Mouse (Mus musculus): ENCODE results near the gene Ankrd55.

The Ankrd55 gene

DNA sequence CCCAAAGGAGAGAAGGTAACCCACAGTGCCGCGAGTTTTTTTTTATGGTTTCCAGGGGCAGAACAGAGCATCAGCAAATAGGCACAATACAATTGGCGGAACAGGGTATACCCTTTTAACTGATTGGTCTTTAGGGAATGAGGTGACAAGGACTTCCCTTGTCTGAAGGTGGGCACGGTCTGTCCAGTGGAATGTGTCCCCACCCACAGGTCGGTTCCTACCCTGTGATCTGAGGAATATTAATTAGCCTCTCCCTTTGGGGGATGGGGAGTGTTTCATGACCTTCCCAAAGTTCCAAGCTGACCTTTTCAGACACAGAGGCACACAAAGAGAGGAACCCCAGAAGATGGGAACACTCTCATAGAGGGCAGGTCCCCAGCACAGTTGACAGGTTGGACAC is 124.6 kb downstream of the Ankrd55 start:
- CTCF ChIA-PET: interaction anchor here in 2 of 4 experiments (0.6 kb wide), 2 partner anchors 27 to 97 kb away, joined by 3 to 5 read pairs; no protein-coding TSS in a partner anchor
- POLR2A ChIA-PET: interaction anchor here in 3 of 4 experiments (0.7 to 10.3 kb wide), 33 partner anchors 10 to 923 kb away, joined by 3 to 193 read pairs (median 6); partner anchors contain the start of genes Il6st (in 3 of the 3), Gpbp1 (in 1 of the 3), Plpp1 (in 1 of the 3) and Slc38a9 (in 1 of the 3)

- ChIA-PET CTCF (interaction anchor here in 1 of 4 experiments (0.6 kb wide), 1 partner anchor 96 kb away, joined by 3 read pairs; no protein-coding TSS in a partner anchor), POLR2A (interaction anchor here in 3 of 4 experiments (0.8 to 10.3 kb wide), 27 partner anchors 10 to 387 kb away, joined by 3 to 193 read pairs (median 10); partner anchors contain the start of genes Il6st (in 3 of the 3), Plpp1 (in 1 of the 3) and Slc38a9 (in 1 of the 3))
Observed at GRCm38 (mm10) chr13:112413611-112414010, 125.4 kb downstream of the Ankrd55 start.

- CTCF ChIA-PET: interaction anchor here in 3 of 4 experiments (0.6 to 1.5 kb wide), 4 partner anchors 24 to 601 kb away, joined by 3 to 6 read pairs (median 3); no protein-coding TSS in a partner anchor
- POLR2A ChIA-PET: interaction anchor here (0.5 to 10.3 kb wide), 42 partner anchors 9 to 384 kb away, joined by 3 to 193 read pairs (median 4); partner anchors contain the start of genes Il6st (in 3 of the 4) and Plpp1 (in 1 of the 4)
Observed at GRCm38 (mm10) chr13:112415896-112416295, 127.6 kb downstream of the Ankrd55 start.

DNA sequence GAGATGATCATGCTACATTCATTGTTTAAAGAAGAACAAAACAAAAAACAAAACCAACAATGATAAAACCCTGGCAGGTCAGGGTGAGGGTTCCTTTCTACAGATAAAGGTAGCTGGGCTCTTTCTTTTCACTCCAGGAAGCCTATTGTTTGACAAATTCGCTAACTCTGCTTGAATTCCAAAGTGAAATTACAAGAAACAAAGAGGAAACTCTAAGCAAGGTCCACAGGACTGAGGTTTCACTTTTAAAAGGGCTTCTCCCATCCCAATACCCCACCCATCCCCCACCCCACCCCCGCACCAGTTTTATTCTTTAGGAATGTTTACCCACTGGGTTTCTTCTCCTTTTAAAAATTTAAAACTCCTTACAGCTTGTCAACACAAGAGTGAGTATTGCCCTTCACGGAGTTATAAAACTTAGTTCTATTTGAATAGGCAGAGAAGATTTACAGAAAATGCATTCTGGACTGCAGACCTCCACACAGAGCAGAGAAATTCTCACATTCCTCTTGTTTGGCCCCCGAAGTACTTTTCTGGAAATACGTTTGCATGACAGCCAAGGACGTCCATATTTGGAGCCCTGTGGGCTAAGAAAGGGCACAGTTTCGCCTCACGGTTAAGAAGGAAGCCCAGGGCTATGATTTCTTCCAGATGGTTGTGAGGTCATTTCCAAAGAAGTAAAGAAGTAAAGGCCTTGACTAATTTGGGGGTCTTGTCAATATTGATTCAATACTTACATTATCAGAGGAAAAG is 128.3 kb downstream of the Ankrd55 start:
- POLR2A ChIA-PET: interaction anchor here (0.6 to 10.3 kb wide), 45 partner anchors 8 to 620 kb away, joined by 3 to 193 read pairs (median 5); partner anchors contain the start of genes Il6st (in 3 of the 4), Ccno (in 1 of the 4) and Plpp1 (in 1 of the 4)
- CTCF ChIA-PET: interaction anchor here (0.6 to 1.5 kb wide), 6 partner anchors 14 to 1273 kb away, joined by 3 to 19 read pairs (median 4); no protein-coding TSS in a partner anchor

- CTCF ChIA-PET: no interaction called here
- POLR2A ChIA-PET: interaction anchor here in 3 of 4 experiments (1.1 to 10.3 kb wide), 14 partner anchors 8 to 130 kb away, joined by 3 to 193 read pairs (median 12); partner anchors contain the start of gene Il6st (in 3 of the 3)
Observed at GRCm38 (mm10) chr13:112417163-112417523, 128.9 kb downstream of the Ankrd55 start.

DNA sequence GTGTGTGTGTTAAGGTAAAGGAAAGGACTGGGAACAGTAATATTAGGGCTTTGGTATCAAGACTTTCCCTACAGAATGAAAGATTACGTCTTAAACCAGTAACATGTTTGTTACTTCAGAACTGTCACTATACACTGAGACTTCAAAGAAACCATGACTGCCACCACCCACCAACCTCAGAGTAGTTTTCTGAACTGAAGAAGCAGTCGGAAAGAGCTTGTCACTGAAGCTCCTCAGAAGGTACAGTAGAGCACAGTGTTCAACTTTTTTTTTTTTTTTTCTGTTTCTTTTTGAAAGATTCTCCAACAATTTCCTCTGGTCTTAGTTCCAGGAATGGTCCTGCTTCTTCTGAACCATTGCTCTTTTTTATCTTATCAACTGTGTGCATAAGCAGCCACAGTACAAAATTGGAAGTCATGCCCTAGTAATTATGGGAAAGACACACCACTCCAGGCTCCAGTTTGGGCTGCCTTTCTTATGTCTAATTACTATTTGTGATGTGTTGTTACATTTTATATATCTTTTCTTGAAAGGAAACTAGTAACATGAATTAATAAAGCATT is 129.7 kb downstream of the Ankrd55 start:
- ChIA-PET POLR2A (interaction anchor here in 3 of 4 experiments (1.0 to 10.3 kb wide), 5 partner anchors 10 to 45 kb away, joined by 3 to 193 read pairs (median 12); partner anchors contain the start of gene Il6st (in 1 of the 3)), CTCF (no interaction called here)

DNA sequence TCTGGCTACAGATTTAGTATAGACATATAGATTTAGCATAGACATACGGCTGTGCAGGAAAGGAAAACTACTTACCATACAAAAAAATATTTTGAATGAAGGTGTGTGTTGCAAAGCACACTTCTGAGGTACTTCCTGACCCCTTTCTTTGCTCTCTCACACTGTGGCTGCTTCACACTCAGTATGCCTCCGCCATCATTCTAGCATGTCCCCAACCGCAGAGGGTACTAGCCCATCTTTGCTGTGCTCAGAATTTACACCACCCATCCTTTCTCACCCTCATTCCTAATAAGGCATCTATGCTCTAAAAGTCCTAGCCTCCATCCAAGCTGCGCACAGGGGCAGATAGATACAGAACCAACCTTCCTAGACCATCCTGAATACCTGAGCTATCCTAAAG is 130.3 kb downstream of the Ankrd55 start:
- POLR2A ChIA-PET: interaction anchor here in 3 of 4 experiments (0.9 to 2.0 kb wide), 8 partner anchors 8 to 71 kb away, joined by 3 to 10 read pairs (median 4); no protein-coding TSS in a partner anchor
- CTCF ChIA-PET: no interaction called here

DNA sequence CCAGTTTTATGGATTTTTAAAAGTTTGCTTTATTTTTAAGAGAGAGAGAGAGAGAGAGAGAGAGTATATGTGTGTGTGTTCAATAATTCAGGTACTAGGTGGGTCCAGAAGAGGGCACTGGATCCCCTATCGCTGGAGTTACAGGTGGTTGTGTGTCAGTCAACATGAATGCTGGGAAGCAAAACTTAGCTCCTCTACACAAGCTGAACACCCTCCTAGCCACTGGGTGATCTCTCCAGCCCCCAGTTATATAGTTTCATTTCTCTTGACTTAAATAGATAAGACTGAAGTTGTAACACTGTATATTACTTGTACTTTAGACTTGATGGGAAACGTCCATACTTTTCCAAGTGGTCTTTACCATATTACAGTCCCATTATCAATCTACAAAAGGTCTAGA is 136.0 kb downstream of the Ankrd55 start:
- POLR2A ChIA-PET: interaction anchor here in 3 of 4 experiments (0.6 to 5.9 kb wide), 15 partner anchors 8 to 504 kb away, joined by 3 to 75 read pairs (median 4); partner anchors contain the start of gene Dhx29 (in 1 of the 3)

GRCm38 (mm10) chr13:112424635-112425034 is 136.4 kb downstream of the Ankrd55 start:
- CTCF ChIA-PET: interaction anchor here in 1 of 4 experiments (0.6 to 1.2 kb wide), 3 partner anchors 9 to 77 kb away, joined by 3 read pairs; no protein-coding TSS in a partner anchor
- POLR2A ChIA-PET: interaction anchor here in 3 of 4 experiments (0.6 to 5.9 kb wide), 20 partner anchors 9 to 503 kb away, joined by 3 to 75 read pairs (median 4); partner anchors contain the start of gene Dhx29 (in 1 of the 3)

More for the DNA sequence above, 136.0 kb downstream of the Ankrd55 start:
- CTCF ChIA-PET: interaction anchor here in 1 of 4 experiments (0.6 to 1.2 kb wide), 3 partner anchors 9 to 77 kb away, joined by 3 read pairs; no protein-coding TSS in a partner anchor

- ChIA-PET POLR2A (interaction anchor here in 3 of 4 experiments (0.8 to 5.9 kb wide), 17 partner anchors 9 to 503 kb away, joined by 3 to 75 read pairs (median 4); partner anchors contain the start of genes Dhx29 (in 1 of the 3) and Il6st (in 1 of the 3)), CTCF (interaction anchor here in 2 of 4 experiments (0.6 to 1.2 kb wide), 2 partner anchors 76 to 123 kb away, joined by 3 read pairs; no protein-coding TSS in a partner anchor)
Observed at GRCm38 (mm10) chr13:112425181-112425654, 137.0 kb downstream of the Ankrd55 start.

DNA sequence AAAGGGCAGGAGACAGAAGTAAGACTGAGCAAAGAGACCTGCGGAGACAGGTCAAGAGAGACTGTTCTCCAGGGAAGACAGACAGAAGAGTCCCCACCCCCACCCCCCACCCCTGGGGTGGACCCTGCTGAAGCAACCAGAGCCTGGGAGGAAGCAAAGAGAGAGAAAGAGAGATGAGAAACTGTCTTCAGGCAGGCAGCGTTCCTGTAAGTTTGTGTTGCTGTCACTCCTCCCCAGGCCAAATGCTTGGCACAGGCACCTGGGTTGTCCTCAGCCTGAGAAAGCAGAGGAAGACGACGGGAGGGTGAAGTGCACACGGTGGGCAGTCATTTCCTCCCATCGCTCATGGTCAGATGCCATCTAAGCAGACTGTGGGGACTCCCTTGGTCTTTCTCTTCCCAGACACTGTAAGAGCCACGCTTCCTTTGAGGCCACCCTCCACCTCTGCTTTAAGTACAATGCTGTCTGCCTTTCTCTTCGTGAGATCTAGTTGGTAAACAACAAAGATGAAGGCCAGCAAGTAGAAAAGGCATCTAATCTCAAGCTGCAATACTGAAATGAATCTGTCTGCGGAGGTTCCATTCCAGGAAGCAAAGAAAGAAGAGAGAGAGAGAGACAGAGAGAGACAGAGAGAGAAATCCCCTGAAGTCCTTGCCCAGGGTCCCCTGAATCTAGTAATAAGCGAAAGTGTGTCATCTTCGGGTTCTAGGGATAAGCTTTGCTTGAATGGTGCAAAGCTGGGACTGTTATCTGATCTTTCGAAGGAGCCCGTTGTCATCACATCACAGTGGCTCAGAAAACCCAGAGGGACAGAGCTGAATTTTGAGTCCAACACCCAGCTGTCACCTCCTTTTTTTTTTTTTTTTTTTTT is 138.2 kb downstream of the Ankrd55 start:
- ChIA-PET POLR2A (interaction anchor here (0.5 to 5.9 kb wide), 25 partner anchors 8 to 777 kb away, joined by 3 to 75 read pairs (median 6); partner anchors contain the start of gene Il6st (in 2 of the 4)), CTCF (interaction anchor here in 3 of 4 experiments (0.6 to 1.3 kb wide), 4 partner anchors 83 to 395 kb away, joined by 3 to 7 read pairs (median 4); no protein-coding TSS in a partner anchor)

- ChIA-PET POLR2A (interaction anchor here (0.6 to 5.9 kb wide), 33 partner anchors 8 to 777 kb away, joined by 3 to 75 read pairs (median 5); partner anchors contain the start of gene Il6st (in 2 of the 4)), CTCF (interaction anchor here in 3 of 4 experiments (0.6 to 1.3 kb wide), 5 partner anchors 83 to 519 kb away, joined by 3 to 7 read pairs (median 4); no protein-coding TSS in a partner anchor)
Observed at GRCm38 (mm10) chr13:112427136-112427470, 138.9 kb downstream of the Ankrd55 start.

- CTCF ChIA-PET: interaction anchor here in 3 of 4 experiments (0.6 to 1.3 kb wide), 3 partner anchors 82 to 519 kb away, joined by 3 to 7 read pairs (median 4); no protein-coding TSS in a partner anchor
- POLR2A ChIA-PET: interaction anchor here (0.6 to 5.9 kb wide), 37 partner anchors 9 to 624 kb away, joined by 3 to 75 read pairs (median 4); partner anchors contain the start of gene Il6st (in 2 of the 4)
Observed at GRCm38 (mm10) chr13:112427521-112427920, 139.3 kb downstream of the Ankrd55 start.

DNA sequence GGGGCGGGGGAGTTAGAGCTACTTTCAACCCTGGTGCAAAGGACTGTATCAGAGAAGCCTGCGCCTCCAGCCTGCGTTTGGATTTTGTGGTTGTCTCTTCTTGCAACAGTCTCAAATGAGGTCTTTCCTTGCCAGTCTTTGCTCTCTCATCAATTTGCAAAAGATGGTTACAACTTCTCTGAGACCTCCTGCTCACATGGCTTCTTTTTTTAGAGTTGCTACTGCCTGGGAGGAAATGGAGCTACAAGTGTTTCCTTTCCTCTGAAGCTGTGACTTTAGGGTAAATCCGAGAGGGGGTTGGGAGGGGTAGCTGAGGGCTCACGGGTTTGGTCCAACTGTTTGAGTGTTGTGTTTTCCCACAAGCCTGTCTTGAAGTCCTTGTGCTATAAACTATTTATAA is 145.0 kb downstream of the Ankrd55 start:
- ChIA-PET POLR2A (interaction anchor here in 2 of 4 experiments (0.9 to 3.0 kb wide), 9 partner anchors 8 to 53 kb away, joined by 3 to 19 read pairs (median 5); no protein-coding TSS in a partner anchor), CTCF (interaction anchor here in 1 of 4 experiments (0.6 kb wide), 1 partner anchor 9 kb away, joined by 3 read pairs; no protein-coding TSS in a partner anchor)

Data from embryonic stem cell, embryonic (primary cell).